14 mouse cellular contexts compared by ENCODE assay signal in the genomic region with DNA sequence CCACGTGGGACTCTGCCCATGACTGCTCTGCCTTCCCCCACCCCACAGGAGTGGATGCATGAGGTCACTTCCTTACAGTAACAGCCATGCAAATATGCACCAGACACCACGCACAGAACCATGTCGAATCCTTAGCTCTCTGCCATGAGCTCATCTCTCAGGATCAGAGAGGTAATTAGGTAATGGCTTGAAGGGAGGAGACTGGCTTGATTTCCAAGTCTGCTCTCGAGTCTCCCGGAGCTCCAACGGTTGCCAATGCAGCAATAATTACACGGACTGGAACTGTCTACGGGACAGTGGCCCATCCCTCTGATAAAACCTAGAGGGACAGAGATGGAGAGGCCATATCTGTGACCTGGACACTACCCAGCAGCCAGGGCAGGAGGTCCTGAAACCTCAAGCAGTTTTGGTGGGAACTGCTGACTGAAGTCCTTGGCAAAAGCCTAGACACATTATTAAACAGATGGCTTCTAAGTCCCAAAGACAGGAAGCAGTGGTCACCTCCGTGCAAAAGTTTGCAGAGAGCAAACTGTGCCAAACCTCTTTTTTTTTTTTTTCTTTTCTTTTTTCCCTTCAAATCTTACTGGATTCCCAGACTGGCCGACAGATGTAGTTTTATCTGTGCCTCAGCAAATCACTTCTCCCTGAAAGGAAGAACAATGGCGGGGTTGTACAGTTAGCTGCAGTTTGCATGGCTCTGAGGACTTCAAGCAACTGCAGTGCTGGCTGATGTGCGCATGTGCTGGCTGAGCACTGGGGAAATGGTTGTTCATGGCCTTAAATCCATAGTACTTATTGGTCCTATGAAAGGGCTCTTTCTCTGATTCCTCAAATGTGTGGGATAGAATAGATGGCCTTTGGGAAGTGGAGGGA. TPM values are rescaled to one million over a fixed set of nuclear protein-coding genes. Genes with fewer than 3 reads are reported as not detected.
A peak's percentile ranks its signal among the peaks of the same experiment; 100 is the strongest.
DNase-seq lines count a peak whose midpoint lies in the region; ATAC-seq and TF ChIP-seq lines count a peak whose summit lies in the region.
"Had no signal": no experiment of that assay in that cellular context is flagged by ENCODE, and none has a peak within 500 bp of the region (broad histone marks: within the 10 kb centered on the region; RNA-seq: fewer than 3 reads in every experiment).

No protein-coding gene starts in this region.

- H3K4me2 ChIP-seq in intestine, embryonic 15.5 days (replicated peaks) = no peak overlapping the region
- H3K4me2 ChIP-seq in intestine, postnatal 0 days (replicated peaks; ENCODE audit: low read depth) = no peak overlapping the region
- H3K4me2 ChIP-seq in embryonic facial prominence, embryonic 12.5 days (replicated peaks) = no peak overlapping the region
- H3K4me2 ChIP-seq in limb, embryonic 14.5 days (replicated peaks; ENCODE audit: low read depth, low read length, severe bottlenecking) = no peak overlapping the region

- H3K4me1 ChIP-seq in intestine, embryonic 15.5 days (replicated peaks) = no peaks in the 10 kb centered on the region
- no peaks in the 10 kb centered on the region for H3K4me1 ChIP-seq in intestine, postnatal 0 days (replicated peaks; ENCODE audit: control insufficient read depth, insufficient read depth, low read length)
- 0 out of 2 replicates have a peak, but pooled peaks cover 3% of the 10 kb centered on the region for H3K4me1 ChIP-seq in embryonic facial prominence, embryonic 12.5 days
- H3K4me1 ChIP-seq in limb, embryonic 14.5 days (ENCODE audit: control insufficient read depth, insufficient read depth, low read length) = peaks cover 31% of the 10 kb centered on the region

- no peak overlapping the region for H3K9ac ChIP-seq in intestine, embryonic 15.5 days
- no peak overlapping the region for H3K9ac ChIP-seq in intestine, postnatal 0 days (ENCODE audit: low read depth, low read length)
- no peak overlapping the region for H3K9ac ChIP-seq in embryonic facial prominence, embryonic 12.5 days
- no peak overlapping the region for H3K9ac ChIP-seq in limb, embryonic 14.5 days (ENCODE audit: low read depth, low read length, severe bottlenecking)

- DNase-seq in MN1 (ENCODE audit: low spot score) = peak; percentile 95
- DNase-seq in limb, embryonic 14.5 days (ENCODE audit: low spot score) = peak; percentile 58
- DNase-seq in layer of hippocampus, postnatal 14 days (ENCODE audit: low spot score in 2 of 2) = no peak
- DNase-seq in urinary bladder, postnatal 10 days (ENCODE audit: low spot score) = no peak
- DNase-seq: cerebellum, postnatal 25 days; thymus, postnatal 25 days had no signal

- 61% methylated on average over 12 of the region's 12 CpGs for WGBS in intestine, embryonic 15.5 days
- WGBS in intestine, postnatal 0 days = 61% methylated on average over 12 of the region's 12 CpGs
- 51% methylated on average over 12 of the region's 12 CpGs for WGBS in embryonic facial prominence, embryonic 12.5 days
- 32% methylated on average over 12 of the region's 12 CpGs for WGBS in limb, embryonic 14.5 days

- no peaks in the 10 kb centered on the region for H3K27me3 ChIP-seq in intestine, embryonic 15.5 days (replicated peaks)
- no peaks in the 10 kb centered on the region for H3K27me3 ChIP-seq in intestine, postnatal 0 days (replicated peaks; ENCODE audit: control insufficient read depth, insufficient read depth, low read length)
- no peaks in the 10 kb centered on the region for H3K27me3 ChIP-seq in embryonic facial prominence, embryonic 12.5 days
- H3K27me3 ChIP-seq in limb, embryonic 14.5 days (ENCODE audit: control insufficient read depth, insufficient read depth, low read length) = no peaks in the 10 kb centered on the region

- no peaks in the 10 kb centered on the region for H3K9me3 ChIP-seq in intestine, embryonic 15.5 days
- H3K9me3 ChIP-seq in intestine, postnatal 0 days (ENCODE audit: control insufficient read depth) = no peaks in the 10 kb centered on the region
- no peaks in the 10 kb centered on the region for H3K9me3 ChIP-seq in embryonic facial prominence, embryonic 12.5 days
- H3K9me3 ChIP-seq in limb, embryonic 14.5 days (ENCODE audit: control insufficient read depth, low read length) = no peaks in the 10 kb centered on the region
- H3K9me3 ChIP-seq: G1E had no signal

- peak; percentile 39; the same call in 1 of the 2 replicates for ATAC-seq in intestine, embryonic 15.5 days
- no peak for ATAC-seq in intestine, postnatal 0 days
- no peak; the same call in 1 of the 2 replicates for ATAC-seq in embryonic facial prominence, embryonic 12.5 days (ENCODE audit: insufficient number of reproducible peaks, insufficient read depth, low FRiP score, low TSS enrichment)
- ATAC-seq in limb, embryonic 14.5 days (ENCODE audit: low FRiP score, low read depth) = peak; percentile 51; the same call in 1 of the 2 replicates
- ATAC-seq: forebrain, embryonic 14.5 days; inflammation-experienced regulatory T-cells, adult 6 months had no signal

- no peak for TF ChIP-seq POLR2A in limb, embryonic 14.5 days (IDR thresholded peaks at IDR 0.05; ENCODE audit: borderline replicate concordance, extremely low read depth, insufficient read depth, insufficient read length)

- no peaks in the 10 kb centered on the region for H3K36me3 ChIP-seq in intestine, embryonic 15.5 days
- H3K36me3 ChIP-seq in intestine, postnatal 0 days (ENCODE audit: control insufficient read depth, insufficient read depth) = no peaks in the 10 kb centered on the region; the same call in 1 of the 2 replicates
- H3K36me3 ChIP-seq in embryonic facial prominence, embryonic 12.5 days = peaks cover 23% of the 10 kb centered on the region
- peaks cover 15% of the 10 kb centered on the region; the same call in 1 of the 2 replicates for H3K36me3 ChIP-seq in limb, embryonic 14.5 days (ENCODE audit: control insufficient read depth, insufficient read depth, low read length)
- H3K36me3 ChIP-seq: G1E had no signal

- TF ChIP-seq CTCF in intestine, postnatal 0 days (IDR thresholded peaks at IDR 0.05; ENCODE audit: low read depth) = no peak

- no peak overlapping the region for H3K27ac ChIP-seq in intestine, embryonic 15.5 days
- no peak overlapping the region for H3K27ac ChIP-seq in intestine, postnatal 0 days (ENCODE audit: low read depth, low read length)
- H3K27ac ChIP-seq in embryonic facial prominence, embryonic 12.5 days = peak overlapping the region; percentile 61; the same call in 1 of the 2 replicates
- H3K27ac ChIP-seq in limb, embryonic 14.5 days (replicated peaks; ENCODE audit: low read depth, low read length) = peak overlapping the region; percentile 53

- H3K4me3 ChIP-seq in intestine, embryonic 15.5 days (replicated peaks) = no peak overlapping the region
- H3K4me3 ChIP-seq in intestine, postnatal 0 days (ENCODE audit: low read depth, low read length) = no peak overlapping the region
- H3K4me3 ChIP-seq in embryonic facial prominence, embryonic 12.5 days = no peak overlapping the region
- H3K4me3 ChIP-seq in limb, embryonic 14.5 days (replicated peaks; ENCODE audit: low read length) = no peak overlapping the region

RNA-seq across cellular contexts. Expression of gene D6Ertd527e, which starts 57.1 kb away (rescaled TPM):
- polyA plus RNA-seq in intestine, embryonic 15.5 days (2015; fragmentation: Nextera tagmentation; extraction: Ambion mirVana) = 0.21 and 0.30 TPM in 2 replicates
- 0.18 and 0.25 TPM in 2 replicates for polyA plus RNA-seq in intestine, postnatal 0 days (2015; fragmentation: Nextera tagmentation; extraction: Ambion mirVana)
- 0.17 and 0.33 TPM in 2 replicates for polyA plus RNA-seq in embryonic facial prominence, embryonic 12.5 days (2016; fragmentation: Nextera tagmentation; extraction: Ambion mirVana)
- polyA plus RNA-seq in limb, embryonic 14.5 days (2012; rRNA removed) = 1.6 and 4.0 TPM in 2 replicates
- polyA plus RNA-seq in limb, embryonic 14.5 days (2014; fragmentation: Nextera tagmentation; extraction: Ambion mirVana) = 0.56 and 0.91 TPM in 2 replicates
- total RNA-seq in layer of hippocampus, postnatal 14 days (2021) = not detected
- total RNA-seq: left cerebral cortex, postnatal 14 days; megakaryocyte-erythroid progenitor cell, adult 5-6 weeks had no signal
- polyA plus RNA-seq: forebrain, embryonic 14.5 days had no signal

Comparison
In these comparisons a context has a peak if more than half of its experiments do, and no peak if none do; other contexts are left out.
1. ATAC-seq: peak in intestine, embryonic 15.5 days (single experiment) and limb, embryonic 14.5 days (single experiment); none in intestine, postnatal 0 days (single experiment) and embryonic facial prominence, embryonic 12.5 days (single experiment).
2. H3K27ac ChIP-seq: peak in embryonic facial prominence, embryonic 12.5 days (single experiment) and limb, embryonic 14.5 days (single experiment); none in intestine, embryonic 15.5 days (single experiment) and intestine, postnatal 0 days (single experiment).
3. DNase-seq: peak in MN1 (single experiment) and limb, embryonic 14.5 days (single experiment); none in layer of hippocampus, postnatal 14 days (0 of 2) and urinary bladder, postnatal 10 days (single experiment).